In genomic region chr7:142431106-142431505, GRCm38 (mm10) we compare ENCODE assay signal across 23 mouse cellular contexts. TPM values are rescaled to one million over a fixed set of nuclear protein-coding genes. Genes with fewer than 3 reads are reported as not detected.
A peak's percentile ranks its signal among the peaks of the same experiment; 100 is the strongest.
DNase-seq lines count a peak whose midpoint lies in the region; ATAC-seq and TF ChIP-seq lines count a peak whose summit lies in the region.
"Had no signal": no experiment of that assay in that cellular context is flagged by ENCODE, and none has a peak within 500 bp of the region (broad histone marks: within the 10 kb centered on the region; RNA-seq: fewer than 3 reads in every experiment).

No protein-coding gene starts in this region.

- 47% methylated on average over 14 of the region's 14 CpGs for WGBS in lung, embryonic 16.5 days
- 89% methylated on average over 14 of the region's 14 CpGs for WGBS in lung, adult 2 months
- WGBS in limb, embryonic 13.5 days = 84% methylated on average over 14 of the region's 14 CpGs
- 94% methylated on average over 14 of the region's 14 CpGs for WGBS in forebrain, embryonic 10.5 days

- peak overlapping the region; percentile 96 for H3K27ac ChIP-seq in lung, embryonic 16.5 days (ENCODE audit: low read length)
- peak overlapping the region; percentile 90 for H3K27ac ChIP-seq in limb, embryonic 13.5 days
- no peak overlapping the region for H3K27ac ChIP-seq in forebrain, embryonic 10.5 days
- H3K27ac ChIP-seq: neural tube, embryonic 12.5 days had no signal

- H3K9ac ChIP-seq in lung, embryonic 16.5 days (ENCODE audit: low read length) = peak overlapping the region; percentile 47; the same call in 1 of the 2 replicates
- no peak overlapping the region for H3K9ac ChIP-seq in limb, embryonic 13.5 days
- H3K9ac ChIP-seq: neural tube, embryonic 12.5 days had no signal

- no peak overlapping the region for H3K4me3 ChIP-seq in lung, embryonic 16.5 days (ENCODE audit: low read length)
- H3K4me3 ChIP-seq in lung, adult 2 months (replicated peaks; ENCODE audit: extremely low read depth, low read depth, low read length) = no peak overlapping the region
- H3K4me3 ChIP-seq in limb, embryonic 13.5 days = no peak overlapping the region
- no peak overlapping the region for H3K4me3 ChIP-seq in forebrain, embryonic 10.5 days
- H3K4me3 ChIP-seq: neural tube, embryonic 12.5 days had no signal

- no peak for TF ChIP-seq CTCF in lung, adult 2 months (IDR thresholded peaks at IDR 0.05; ENCODE audit: insufficient read depth, low read length)

- H3K4me1 ChIP-seq in lung, embryonic 16.5 days (replicated peaks; ENCODE audit: control insufficient read depth, insufficient read depth, low read length) = peaks cover 52% of the 10 kb centered on the region
- peaks cover 5% of the 10 kb centered on the region; the same call in 1 of the 2 replicates for H3K4me1 ChIP-seq in lung, adult 2 months (ENCODE audit: control insufficient read depth, insufficient read depth, low read length)
- peaks cover 67% of the 10 kb centered on the region for H3K4me1 ChIP-seq in limb, embryonic 13.5 days
- peaks cover 15% of the 10 kb centered on the region for H3K4me1 ChIP-seq in forebrain, embryonic 10.5 days

- peak; percentile 89 for DNase-seq in heart, adult 11 months
- DNase-seq in heart, postnatal 4 days = no peak
- DNase-seq in lung, adult 2 months = no peak
- no peak for DNase-seq in gastrocnemius, postnatal 10 days
- DNase-seq in adrenal gland, postnatal 14 days = no peak
- no peak for DNase-seq in forebrain, embryonic 10.5 days (ENCODE audit: extremely low spot score, low spot score)
- DNase-seq: adrenal gland, adult 8-10 months; gastrocnemius, postnatal 25 days; kidney, adult 11 months; right cerebral cortex, adult 18-20 months had no signal

- H3K36me3 ChIP-seq in lung, embryonic 16.5 days (ENCODE audit: control insufficient read depth, insufficient read depth, low read length) = no peaks in the 10 kb centered on the region
- H3K36me3 ChIP-seq in limb, embryonic 13.5 days = no peaks in the 10 kb centered on the region
- H3K36me3 ChIP-seq in forebrain, embryonic 10.5 days (replicated peaks) = no peaks in the 10 kb centered on the region
- H3K36me3 ChIP-seq: neural tube, embryonic 12.5 days had no signal

- H3K4me2 ChIP-seq in lung, embryonic 16.5 days (ENCODE audit: low read depth, low read length) = 0 out of 2 replicates have a peak overlapping the region, but pooled peaks have one; percentile 0
- 0 out of 2 replicates have a peak overlapping the region, but pooled peaks have one; percentile 34 for H3K4me2 ChIP-seq in limb, embryonic 13.5 days (replicated peaks)
- H3K4me2 ChIP-seq: neural tube, embryonic 12.5 days had no signal

- H3K9me3 ChIP-seq in lung, embryonic 16.5 days (ENCODE audit: control insufficient read depth, low read length) = no peaks in the 10 kb centered on the region
- H3K9me3 ChIP-seq in limb, embryonic 13.5 days = no peaks in the 10 kb centered on the region
- H3K9me3 ChIP-seq in forebrain, embryonic 10.5 days = no peaks in the 10 kb centered on the region
- H3K9me3 ChIP-seq: neural tube, embryonic 12.5 days had no signal

- ATAC-seq in lung, embryonic 16.5 days (ENCODE audit: low read depth) = peak; percentile 79
- ATAC-seq in limb, embryonic 13.5 days (ENCODE audit: low FRiP score, low read depth) = no peak
- ATAC-seq: Patski had no signal

- TF ChIP-seq POLR2A in lung, adult 2 months (IDR thresholded peaks at IDR 0.05; ENCODE audit: borderline replicate concordance, extremely low read depth, low read depth, low read length) = no peak

- no peaks in the 10 kb centered on the region for H3K27me3 ChIP-seq in lung, embryonic 16.5 days (ENCODE audit: control insufficient read depth, insufficient read depth, low read depth, low read length)
- H3K27me3 ChIP-seq in limb, embryonic 13.5 days = no peaks in the 10 kb centered on the region
- H3K27me3 ChIP-seq in forebrain, embryonic 10.5 days (ENCODE audit: poor library complexity, severe bottlenecking) = peaks cover 20% of the 10 kb centered on the region
- H3K27me3 ChIP-seq: Patski had no signal

RNA-seq across cellular contexts. Expression of gene Syt8, which starts 3.5 kb away (rescaled TPM):
- total RNA-seq in heart, postnatal 4 days (2021) = not detected
- polyA plus RNA-seq in lung, embryonic 16.5 days (2015; fragmentation: Nextera tagmentation; extraction: Ambion mirVana) = 0.48 and 1.2 TPM in 2 replicates
- polyA plus RNA-seq in lung, adult 2 months (2012; rRNA removed) = 0.19 and 8.6 TPM in 2 replicates
- polyA plus RNA-seq in limb, embryonic 13.5 days (2015; fragmentation: Nextera tagmentation; extraction: Ambion mirVana) = 1.2 and 1.4 TPM in 2 replicates
- under 1 TPM in 1 of 2 experiments, not detected in 1; 0.36 TPM for total RNA-seq in gastrocnemius, postnatal 10 days (2021)
- total RNA-seq in adrenal gland, postnatal 14 days (2021) = not detected in 2 replicates
- polyA plus RNA-seq in forebrain, embryonic 10.5 days (2016; fragmentation: Nextera tagmentation; extraction: Ambion mirVana) = 0.18 TPM in 1 of 2 replicates, not detected in the other
- total RNA-seq: gastrocnemius, postnatal 25 days; heart, postnatal 36 days; hindbrain, postnatal 0 days; layer of hippocampus, postnatal 10 days; megakaryocyte-erythroid progenitor cell, adult 5-6 weeks; midbrain, postnatal 0 days had no signal
- polyA plus RNA-seq: cortical plate, adult 2 months; forebrain, embryonic 14.5 days; hindbrain, postnatal 0 days; midbrain, postnatal 0 days had no signal

RNA-seq across cellular contexts. Expression of gene Tnni2, which starts 10.5 kb away (rescaled TPM):
- total RNA-seq in heart, postnatal 4 days (2021) = 10 to 100 TPM in 1 of 2 experiments, 1 to 10 TPM in 1; 6.6 to 16.4 TPM
- 17.6 and 61.1 TPM in 2 replicates for polyA plus RNA-seq in lung, embryonic 16.5 days (2015; fragmentation: Nextera tagmentation; extraction: Ambion mirVana)
- 3.1 and 223 TPM in 2 replicates for polyA plus RNA-seq in lung, adult 2 months (2012; rRNA removed)
- polyA plus RNA-seq in limb, embryonic 13.5 days (2015; fragmentation: Nextera tagmentation; extraction: Ambion mirVana) = 45.2 and 47.5 TPM in 2 replicates
- total RNA-seq in gastrocnemius, postnatal 10 days (2021) = over 10,000 TPM; 11,296 to 12,937 TPM
- 0.56 and 0.67 TPM in 2 replicates for total RNA-seq in adrenal gland, postnatal 14 days (2021)
- 0.46 and 1.4 TPM in 2 replicates for polyA plus RNA-seq in forebrain, embryonic 10.5 days (2016; fragmentation: Nextera tagmentation; extraction: Ambion mirVana)
- total RNA-seq: layer of hippocampus, postnatal 10 days; midbrain, postnatal 0 days had no signal

RNA-seq across cellular contexts. Expression of gene Lsp1, which starts 29.5 kb away (rescaled TPM):
- 100 to 1,000 TPM in 1 of 2 experiments, 10 to 100 TPM in 1; 93.3 to 108 TPM for total RNA-seq in heart, postnatal 4 days (2021)
- polyA plus RNA-seq in lung, embryonic 16.5 days (2015; fragmentation: Nextera tagmentation; extraction: Ambion mirVana) = 110 and 118 TPM in 2 replicates
- 131 and 188 TPM in 2 replicates for polyA plus RNA-seq in lung, adult 2 months (2012; rRNA removed)
- 46.3 and 49.8 TPM in 2 replicates for polyA plus RNA-seq in limb, embryonic 13.5 days (2015; fragmentation: Nextera tagmentation; extraction: Ambion mirVana)
- total RNA-seq in gastrocnemius, postnatal 10 days (2021) = 10 to 100 TPM; 14.4 to 24.4 TPM
- total RNA-seq in adrenal gland, postnatal 14 days (2021) = 20.4 and 52.3 TPM in 2 replicates
- polyA plus RNA-seq in forebrain, embryonic 10.5 days (2016; fragmentation: Nextera tagmentation; extraction: Ambion mirVana) = 10.7 and 12.0 TPM in 2 replicates

RNA-seq across cellular contexts. Expression of gene Ctsd, which starts 43.3 kb away (rescaled TPM):
- 100 to 1,000 TPM; 344 to 370 TPM for total RNA-seq in heart, postnatal 4 days (2021)
- 302 and 328 TPM in 2 replicates for polyA plus RNA-seq in lung, embryonic 16.5 days (2015; fragmentation: Nextera tagmentation; extraction: Ambion mirVana)
- polyA plus RNA-seq in lung, adult 2 months (2012; rRNA removed) = 689 and 921 TPM in 2 replicates
- polyA plus RNA-seq in limb, embryonic 13.5 days (2015; fragmentation: Nextera tagmentation; extraction: Ambion mirVana) = 228 and 241 TPM in 2 replicates
- total RNA-seq in gastrocnemius, postnatal 10 days (2021) = 100 to 1,000 TPM; 249 to 254 TPM
- 678 and 680 TPM in 2 replicates for total RNA-seq in adrenal gland, postnatal 14 days (2021)
- polyA plus RNA-seq in forebrain, embryonic 10.5 days (2016; fragmentation: Nextera tagmentation; extraction: Ambion mirVana) = 135 and 142 TPM in 2 replicates

RNA-seq across cellular contexts. Expression of gene Gm49369, which starts 48.6 kb away (rescaled TPM):
- total RNA-seq in heart, postnatal 4 days (2021) = 1 to 10 TPM in 1 of 2 experiments, under 1 TPM in 1; 0.43 to 1.7 TPM
- 2.5 and 3.2 TPM in 2 replicates for polyA plus RNA-seq in lung, embryonic 16.5 days (2015; fragmentation: Nextera tagmentation; extraction: Ambion mirVana)
- polyA plus RNA-seq in lung, adult 2 months (2012; rRNA removed) = 0.24 TPM in 1 of 2 replicates, not detected in the other
- polyA plus RNA-seq in limb, embryonic 13.5 days (2015; fragmentation: Nextera tagmentation; extraction: Ambion mirVana) = not detected in 2 replicates
- total RNA-seq in gastrocnemius, postnatal 10 days (2021) = 1 to 10 TPM in 1 of 2 experiments, not detected in 1; 1.0 TPM
- 1.4 TPM in 1 of 2 replicates, not detected in the other for total RNA-seq in adrenal gland, postnatal 14 days (2021)
- polyA plus RNA-seq in forebrain, embryonic 10.5 days (2016; fragmentation: Nextera tagmentation; extraction: Ambion mirVana) = not detected in 2 replicates
- total RNA-seq: hindbrain, postnatal 0 days; megakaryocyte-erythroid progenitor cell, adult 5-6 weeks; midbrain, postnatal 0 days had no signal
- polyA plus RNA-seq: forebrain, embryonic 14.5 days; large intestine, adult 2 months; midbrain, postnatal 0 days; small intestine, adult 2 months had no signal
